38 mouse cellular contexts compared by ENCODE assay signal in genomic region chr16:10825840-10826239, GRCm38 (mm10). TPM values are rescaled to one million over a fixed set of nuclear protein-coding genes. Genes with fewer than 3 reads are reported as not detected.
"Had no signal": no experiment of that assay in that cellular context is flagged by ENCODE, and none has a peak within 500 bp of the region (broad histone marks: within the 10 kb centered on the region; RNA-seq: fewer than 3 reads in every experiment).

No protein-coding gene starts in this region.

- ATAC-seq: hindbrain, embryonic 16.5 days; inflammation-experienced regulatory T-cells, adult 6 months; intestine, embryonic 15.5 days; intestine, postnatal 0 days had no signal

- DNase-seq: gastrocnemius, adult 2 months; gastrocnemius, postnatal 10 days; gastrocnemius, postnatal 25 days; heart, adult 18-20 months; heart, postnatal 10 days; heart, postnatal 4 days; kidney, adult 18-20 months; kidney, adult 8-10 months; kidney, postnatal 10 days; kidney, postnatal 25 days; kidney, postnatal 4 days; liver; liver, embryonic 13.5 days had no signal

- H3K27me3 ChIP-seq: heart, embryonic 13.5 days; heart, embryonic 15.5 days; hindbrain, embryonic 12.5 days; intestine, embryonic 15.5 days; liver, embryonic 13.5 days had no signal

- H3K9me3 ChIP-seq: heart, embryonic 10.5 days; heart, embryonic 13.5 days; heart, embryonic 15.5 days; hindbrain, embryonic 10.5 days; hindbrain, embryonic 12.5 days; intestine, embryonic 15.5 days; liver, embryonic 13.5 days had no signal

- H3K27ac ChIP-seq: gastrocnemius, adult 2 months; heart, embryonic 10.5 days; heart, embryonic 13.5 days; heart, embryonic 15.5 days; hindbrain, embryonic 10.5 days; hindbrain, embryonic 12.5 days; hindbrain, embryonic 14.5 days; intestine, embryonic 15.5 days; layer of hippocampus, adult 2 months; left cerebral cortex, adult 2 months; liver, embryonic 13.5 days had no signal

- H3K36me3 ChIP-seq: heart, embryonic 10.5 days; heart, embryonic 13.5 days; heart, embryonic 15.5 days; hindbrain, embryonic 10.5 days; hindbrain, embryonic 12.5 days; intestine, embryonic 15.5 days; liver, embryonic 13.5 days had no signal

- H3K4me1 ChIP-seq: hindbrain, embryonic 10.5 days; hindbrain, embryonic 12.5 days; liver, embryonic 13.5 days had no signal

- H3K9ac ChIP-seq: heart, embryonic 13.5 days; heart, embryonic 15.5 days; hindbrain, embryonic 12.5 days; hindbrain, embryonic 14.5 days; intestine, embryonic 15.5 days; liver, embryonic 13.5 days had no signal

- H3K4me3 ChIP-seq: gastrocnemius, adult 2 months; heart, embryonic 10.5 days; heart, embryonic 13.5 days; heart, embryonic 15.5 days; hindbrain, embryonic 10.5 days; hindbrain, embryonic 12.5 days; intestine, embryonic 15.5 days; layer of hippocampus, adult 2 months; left cerebral cortex, adult 2 months; liver, embryonic 13.5 days had no signal

- H3K4me2 ChIP-seq: heart, embryonic 13.5 days; heart, embryonic 15.5 days; hindbrain, embryonic 12.5 days; hindbrain, embryonic 14.5 days; intestine, embryonic 15.5 days; liver, embryonic 11.5 days; liver, embryonic 13.5 days had no signal

RNA-seq across cellular contexts. Expression of gene Gm11172, which starts 13.1 kb away (rescaled TPM):
- total RNA-seq: gastrocnemius, adult 2 months; gastrocnemius, postnatal 10 days; gastrocnemius, postnatal 25 days; gastrocnemius, postnatal 4 days; granulocyte monocyte progenitor cell, adult 5-6 weeks; heart, adult 18-20 months; heart, adult 8-10 months; heart, postnatal 10 days; heart, postnatal 25 days; heart, postnatal 4 days; layer of hippocampus, adult 2 months; layer of hippocampus, postnatal 10 days; layer of hippocampus, postnatal 25 days; left cerebral cortex, adult 2 months; left cerebral cortex, postnatal 14 days; left cerebral cortex, postnatal 36 days had no signal
- polyA plus RNA-seq: frontal cortex, adult 2 months; heart, embryonic 10.5 days; heart, embryonic 13.5 days; heart, embryonic 15.5 days; hindbrain, embryonic 10.5 days; hindbrain, embryonic 12.5 days; hindbrain, embryonic 14.5 days; hindbrain, embryonic 16.5 days; inflammation-experienced regulatory T-cells, adult 6 months; intestine, embryonic 15.5 days; intestine, postnatal 0 days; kidney, embryonic 14.5 days; kidney, embryonic 16.5 days; limb, embryonic 11.5 days; liver, embryonic 11.5 days; liver, embryonic 13.5 days had no signal

RNA-seq across cellular contexts. Expression of gene Prm1, which starts 20.2 kb away (rescaled TPM):
- total RNA-seq: gastrocnemius, adult 2 months; gastrocnemius, postnatal 10 days; gastrocnemius, postnatal 25 days; gastrocnemius, postnatal 4 days; granulocyte monocyte progenitor cell, adult 5-6 weeks; heart, adult 18-20 months; heart, adult 8-10 months; heart, postnatal 10 days; heart, postnatal 25 days; heart, postnatal 4 days; layer of hippocampus, adult 2 months; layer of hippocampus, postnatal 10 days; layer of hippocampus, postnatal 25 days; left cerebral cortex, adult 2 months; left cerebral cortex, postnatal 14 days; left cerebral cortex, postnatal 36 days had no signal
- polyA plus RNA-seq: frontal cortex, adult 2 months; heart, embryonic 10.5 days; hindbrain, embryonic 10.5 days; hindbrain, embryonic 12.5 days; hindbrain, embryonic 16.5 days; intestine, embryonic 15.5 days; intestine, postnatal 0 days; kidney, embryonic 14.5 days; kidney, embryonic 16.5 days; limb, embryonic 11.5 days; liver, embryonic 11.5 days; liver, embryonic 13.5 days had no signal

RNA-seq across cellular contexts. Expression of gene Prm2, which starts 29.9 kb away (rescaled TPM):
- total RNA-seq: gastrocnemius, adult 2 months; gastrocnemius, postnatal 10 days; gastrocnemius, postnatal 25 days; gastrocnemius, postnatal 4 days; granulocyte monocyte progenitor cell, adult 5-6 weeks; heart, adult 18-20 months; heart, adult 8-10 months; heart, postnatal 10 days; heart, postnatal 25 days; heart, postnatal 4 days; layer of hippocampus, adult 2 months; layer of hippocampus, postnatal 10 days; layer of hippocampus, postnatal 25 days; left cerebral cortex, adult 2 months; left cerebral cortex, postnatal 14 days; left cerebral cortex, postnatal 36 days had no signal
- polyA plus RNA-seq: frontal cortex, adult 2 months; heart, embryonic 10.5 days; heart, embryonic 13.5 days; heart, embryonic 15.5 days; hindbrain, embryonic 10.5 days; hindbrain, embryonic 12.5 days; hindbrain, embryonic 14.5 days; hindbrain, embryonic 16.5 days; inflammation-experienced regulatory T-cells, adult 6 months; intestine, embryonic 15.5 days; intestine, postnatal 0 days; kidney, embryonic 14.5 days; kidney, embryonic 16.5 days; limb, embryonic 11.5 days; liver, embryonic 11.5 days; liver, embryonic 13.5 days had no signal

RNA-seq across cellular contexts. Expression of gene Prm3, which starts 35.1 kb away (rescaled TPM):
- total RNA-seq: gastrocnemius, adult 2 months; gastrocnemius, postnatal 10 days; gastrocnemius, postnatal 25 days; gastrocnemius, postnatal 4 days; granulocyte monocyte progenitor cell, adult 5-6 weeks; heart, adult 18-20 months; heart, adult 8-10 months; heart, postnatal 10 days; heart, postnatal 25 days; heart, postnatal 4 days; layer of hippocampus, adult 2 months; layer of hippocampus, postnatal 10 days; layer of hippocampus, postnatal 25 days; left cerebral cortex, adult 2 months; left cerebral cortex, postnatal 14 days; left cerebral cortex, postnatal 36 days had no signal
- polyA plus RNA-seq: frontal cortex, adult 2 months; heart, embryonic 10.5 days; heart, embryonic 13.5 days; heart, embryonic 15.5 days; hindbrain, embryonic 10.5 days; hindbrain, embryonic 12.5 days; hindbrain, embryonic 14.5 days; hindbrain, embryonic 16.5 days; inflammation-experienced regulatory T-cells, adult 6 months; intestine, embryonic 15.5 days; intestine, postnatal 0 days; kidney, embryonic 14.5 days; kidney, embryonic 16.5 days; limb, embryonic 11.5 days; liver, embryonic 11.5 days; liver, embryonic 13.5 days had no signal
